Mouse (Mus musculus): ENCODE results near the gene Nr2e1.

DNA sequence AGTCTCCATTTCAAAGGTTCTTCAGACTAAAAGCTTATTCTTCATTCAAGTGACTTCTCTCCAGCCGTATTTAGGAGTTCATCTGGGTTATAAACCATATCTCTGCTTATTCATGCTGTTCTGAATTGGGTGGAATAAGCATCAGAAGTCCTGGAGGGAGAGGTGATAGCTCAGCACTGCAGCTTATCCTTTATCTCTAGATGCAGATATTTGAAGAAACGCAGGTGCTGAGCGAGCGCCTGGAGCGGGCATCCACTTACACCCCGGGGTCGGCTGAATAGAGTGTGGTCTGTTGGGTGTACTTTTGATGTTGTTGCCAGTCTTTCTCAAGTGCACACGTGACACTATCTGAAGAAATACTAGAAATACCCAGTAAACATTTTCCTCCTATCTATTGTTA is 65.1 kb downstream of the Nr2e1 start:
- no peak for TF ChIP-seq CTCF (conservative IDR thresholded peaks at IDR 0.05; ENCODE audit: insufficient read depth, insufficient read length, low read depth, low read length)
- TF ChIP-seq POLR2A (IDR thresholded peaks at IDR 0.05; ENCODE audit: low read depth, low read length) = no peak

All from kidney, adult 2 months (tissue).